Mouse (Mus musculus) MEL (cell line): Measurements from ENCODE around the gene Trak1. TPM values are rescaled to one million over a fixed set of nuclear protein-coding genes. Genes with fewer than 3 reads are reported as not detected.

ENCODE experiments used
- DNase-seq: peaks from one replicate; pipeline ENCODE4 v3.0.0; 2011; ENCODE audit warnings: low read depth, low spot score
- H3K27ac ChIP-seq: 2 replicates; pipeline ENCODE4 v1.5.1; 2012; ENCODE audit warnings: low read depth, mild to moderate bottlenecking, control low read depth, low read length, moderate library complexity; ENCODE audit not compliant: control insufficient read depth
- H3K27me3 ChIP-seq, 2 experiments: fragments of 150-350 bp in 1 of 2; sonication (generic) in 1 of 2; 2 replicates each; pipeline ENCODE4 v1.6.1; 2012; ENCODE audit warnings: low read length in 2 of 2, mild to moderate bottlenecking in 2 of 2, improper control_type of control experiment in 1 of 2, moderate library complexity in 1 of 2; ENCODE audit not compliant: insufficient read depth in 2 of 2, control insufficient read depth in 1 of 2
- H3K36me3 ChIP-seq, 2 experiments: 2 replicates each; pipeline ENCODE4 v1.6.1; 2012 to 2014; ENCODE audit warnings: low read length in 2 of 2, improper control_type of control experiment in 1 of 2, inconsistent platforms in 1 of 2, mild to moderate bottlenecking in 1 of 2; ENCODE audit not compliant: insufficient read depth in 2 of 2, control insufficient read depth in 1 of 2
- H3K4me1 ChIP-seq, 2 experiments: fragments of 150-350 bp in 1 of 2; sonication (generic) in 1 of 2; 2 replicates each; pipeline ENCODE4 v1.6.1; 2012; ENCODE audit warnings: low read length in 2 of 2, improper control_type of control experiment in 1 of 2, mild to moderate bottlenecking in 1 of 2; ENCODE audit not compliant: insufficient read depth in 2 of 2, control insufficient read depth in 1 of 2
- H3K4me3 ChIP-seq, 2 experiments: fragments of 150-350 bp in 1 of 2; sonication (generic) in 1 of 2; 2 replicates each; pipeline ENCODE4 v1.5.1; 2012; ENCODE audit warnings: low read depth in 2 of 2, low read length in 2 of 2, mild to moderate bottlenecking in 2 of 2, moderate library complexity in 2 of 2, control low read depth in 1 of 2, improper control_type of control experiment in 1 of 2; ENCODE audit not compliant: control insufficient read depth in 1 of 2, insufficient read depth in 1 of 2
- H3K79me2 ChIP-seq: 2 replicates; pipeline ENCODE4 v1.6.1; 2012; ENCODE audit warnings: mild to moderate bottlenecking, low read length, moderate library complexity; ENCODE audit not compliant: control insufficient read depth, poor library complexity, insufficient read depth
- H3K9ac ChIP-seq: 2 replicates; pipeline ENCODE4 v1.6.1; 2012; ENCODE audit warnings: low read depth, mild to moderate bottlenecking, control low read depth, low read length, moderate library complexity; ENCODE audit not compliant: control insufficient read depth, poor library complexity, severe bottlenecking
- H3K9me3 ChIP-seq: fragments of 150-350 bp; sonication (generic); replicated peaks from 2 replicates; pipeline ENCODE4 v1.6.1; 2012; ENCODE audit warnings: mild to moderate bottlenecking, low read length, improper control_type of control experiment, moderate library complexity; ENCODE audit not compliant: insufficient read depth
- CHD1 ChIP-seq: IDR thresholded peaks from 2 replicates; pipeline ENCODE4 v1.6.1; 2012; ENCODE audit warnings: low read depth, mild to moderate bottlenecking, inconsistent platforms, low read length, improper control_type of control experiment
- ELF1 ChIP-seq: IDR thresholded peaks from 2 replicates; pipeline ENCODE4 v1.6.1; 2014; ENCODE audit warnings: low read depth, mild to moderate bottlenecking, inconsistent platforms, low read length, improper control_type of control experiment, moderate library complexity
- EP300 ChIP-seq, 2 experiments: IDR thresholded peaks; 2 replicates each; pipeline ENCODE4 v1.6.1; 2011; ENCODE audit warnings: improper control_type of control experiment in 2 of 2, low read length in 2 of 2, low read depth in 1 of 2, mild to moderate bottlenecking in 1 of 2
- ETS1 ChIP-seq: IDR thresholded peaks from 2 replicates; pipeline ENCODE4 v1.6.1; 2012; ENCODE audit warnings: low read depth, mild to moderate bottlenecking, inconsistent platforms, low read length, improper control_type of control experiment, moderate library complexity
- GABPA ChIP-seq: IDR thresholded peaks from 2 replicates; pipeline ENCODE4 v1.6.1; 2012; ENCODE audit warnings: low read depth, mild to moderate bottlenecking, inconsistent platforms, low read length, improper control_type of control experiment, moderate library complexity
- HCFC1 ChIP-seq: IDR thresholded peaks from 2 replicates; pipeline ENCODE4 v1.6.1; 2012; ENCODE audit warnings: low read depth, mild to moderate bottlenecking, inconsistent platforms, low read length, improper control_type of control experiment, moderate library complexity
- MAFK ChIP-seq: IDR thresholded peaks from 2 replicates; pipeline ENCODE4 v1.6.1; 2011; ENCODE audit warnings: low read depth, mild to moderate bottlenecking, low read length, improper control_type of control experiment, borderline replicate concordance
- MAZ ChIP-seq: IDR thresholded peaks from 2 replicates; pipeline ENCODE4 v1.6.1; 2012; ENCODE audit warnings: low read depth, mild to moderate bottlenecking, inconsistent platforms, low read length, improper control_type of control experiment
- MYC ChIP-seq: IDR thresholded peaks from 2 replicates; pipeline ENCODE4 v1.6.1; 2011; ENCODE audit warnings: low read depth, mild to moderate bottlenecking, low read length, improper control_type of control experiment, moderate library complexity
- NELFE ChIP-seq: IDR thresholded peaks from 2 replicates; pipeline ENCODE4 v1.6.1; 2011; ENCODE audit warnings: low read depth, low read length, improper control_type of control experiment
- POLR2AphosphoS5 ChIP-seq: IDR thresholded peaks from 2 replicates; pipeline ENCODE4 v1.6.1; 2012; ENCODE audit warnings: low read depth, borderline replicate concordance, mild to moderate bottlenecking, inconsistent platforms, low read length, moderate library complexity, mixed read lengths
- RCOR1 ChIP-seq: IDR thresholded peaks from 2 replicates; pipeline ENCODE4 v1.6.1; 2012; ENCODE audit warnings: low read depth, mild to moderate bottlenecking, inconsistent platforms, low read length, improper control_type of control experiment
- SIN3A ChIP-seq: IDR thresholded peaks from 2 replicates; pipeline ENCODE4 v1.6.1; 2012; ENCODE audit warnings: low read length, improper control_type of control experiment, inconsistent platforms
- SMC3 ChIP-seq: IDR thresholded peaks from 2 replicates; pipeline ENCODE4 v1.6.1; 2011; ENCODE audit warnings: low read depth, low read length, improper control_type of control experiment
- USF1 ChIP-seq: IDR thresholded peaks from 2 replicates; pipeline ENCODE4 v1.6.1; 2014; ENCODE audit warnings: low read depth, mild to moderate bottlenecking, inconsistent platforms, low read length, improper control_type of control experiment, moderate library complexity
- USF2 ChIP-seq, 2 experiments: IDR thresholded peaks; 2 replicates each; pipeline ENCODE4 v1.6.1; 2011 to 2012; ENCODE audit warnings: improper control_type of control experiment in 2 of 2, low read length in 2 of 2, borderline replicate concordance in 1 of 2, inconsistent platforms in 1 of 2, low read depth in 1 of 2, mild to moderate bottlenecking in 1 of 2; ENCODE audit not compliant: insufficient read depth in 1 of 2
- polyA plus RNA-seq, 2 experiments: library from polyadenylated mRNA; stranded (reverse) in 1 of 2; unstranded in 1 of 2; fragments of >175 nt in 1 of 2; fragments of >200 nt in 1 of 2; gene quantifications; 2 replicates each; pipeline versions ENCODE4 v1.2.1 to v1.2.4; 2012; ENCODE audit warnings: low replicate concordance in 2 of 2, low read depth in 1 of 2; ENCODE audit not compliant: insufficient read length in 2 of 2, insufficient read depth in 1 of 2, missing spikeins in 1 of 2
- total RNA-seq: library from RNA; depleted of rRNA; stranded (reverse); fragments of 300-350 nt; gene quantifications from 2 replicates; pipeline ENCODE4 v1.2.3, GENCODE M21; 2012

Gene Trak1
- total and polyA plus RNA-seq, 3 experiments: 16.2 to 35.5 TPM; not detected in 1

- TF ChIP-seq ELF1: no peak
These were observed 129.1 kb downstream of the Trak1 start (continued) for GRCm38 (mm10) chr9:121426451-121426850.

- H3K4me1 ChIP-seq: peaks cover 12 to 26% of the 10 kb centered on the region in 2 experiments
- H3K4me3 ChIP-seq: peak overlapping the region; percentile 9 to 19; a peak in 3 of 4 replicates
- peak overlapping the region; percentile 50 for H3K9ac ChIP-seq
- H3K27me3 ChIP-seq: no peaks in the 10 kb centered on the region
- H3K9me3 ChIP-seq: no peaks in the 10 kb centered on the region
- no peak for TF ChIP-seq EP300 (IDR thresholded peaks at IDR 0.05; ENCODE audit: low read depth in 1 of 2, low read length in 2 of 2)
- TF ChIP-seq POLR2AphosphoS5: no peak
- no peak; the same call in 1 of the 2 replicates for TF ChIP-seq RCOR1
- TF ChIP-seq, all 39 proteins: peak for 0
- no peak for DNase-seq
- Histone ChIP-seq H3K79me2 (peaks cover 2% of the 10 kb centered on the region; the same call in 1 of the 2 replicates), H3K36me3 (peaks cover 0 to 22% of the 10 kb centered on the region in 2 experiments; a peak in 2 of 4 replicates), H3K27ac (peak overlapping the region; percentile 91)
These were observed 129.6 kb downstream of the Trak1 start for GRCm38 (mm10) chr9:121426902-121427301.

GRCm38 (mm10) chr9:121429592-121429991 lies 132.3 kb downstream of the Trak1 start:
- peaks cover 2% of the 10 kb centered on the region; the same call in 1 of the 2 replicates for H3K79me2 ChIP-seq
- H3K4me3 ChIP-seq: no peak overlapping the region
- peaks cover 0 to 22% of the 10 kb centered on the region in 2 experiments; a peak in 2 of 4 replicates for H3K36me3 ChIP-seq
- TF ChIP-seq MYC: no peak
- no peak for TF ChIP-seq SMC3
- TF ChIP-seq ETS1: no peak
- no peak for TF ChIP-seq USF2 (IDR thresholded peaks at IDR 0.05; ENCODE audit: borderline replicate concordance in 1 of 2, insufficient read depth in 1 of 2, low read depth in 1 of 2, low read length in 2 of 2)
- no peak for TF ChIP-seq SIN3A
- no peak for TF ChIP-seq NELFE
- TF ChIP-seq HCFC1: no peak
- no peak for TF ChIP-seq GABPA
- no peak for TF ChIP-seq MAZ
- no peak for TF ChIP-seq USF1
- TF ChIP-seq MAFK: no peak
- no peak for TF ChIP-seq CHD1
- no peak overlapping the region for H3K27ac ChIP-seq
- peaks cover 12 to 27% of the 10 kb centered on the region in 2 experiments for H3K4me1 ChIP-seq
- H3K9ac ChIP-seq: no peak overlapping the region
- no peaks in the 10 kb centered on the region for H3K9me3 ChIP-seq
- no peaks in the 10 kb centered on the region for H3K27me3 ChIP-seq
- DNase-seq: no peak
